In genomic region chr6:135441126-135441871, GRCm38 (mm10) we compare ENCODE assay signal across 10 mouse cellular contexts.
DNase-seq lines count a peak whose midpoint lies in the region; ATAC-seq lines count a peak whose summit lies in the region.
"Had no signal": no experiment of that assay in that cellular context is flagged by ENCODE, and none has a peak within 500 bp of the region (broad histone marks: within the 10 kb centered on the region; RNA-seq: fewer than 3 reads in every experiment).

No protein-coding gene starts in this region.

- no peak overlapping the region for H3K4me3 ChIP-seq in embryonic facial prominence, embryonic 11.5 days (ENCODE audit: low read depth, low read length)
- no peak overlapping the region for H3K4me3 ChIP-seq in embryonic facial prominence, embryonic 10.5 days
- H3K4me3 ChIP-seq in hindbrain, embryonic 16.5 days (ENCODE audit: low read length): no peak overlapping the region
- no peak overlapping the region for H3K4me3 ChIP-seq in limb, embryonic 13.5 days
- no peak overlapping the region for H3K4me3 ChIP-seq in intestine, embryonic 15.5 days (replicated peaks)
- H3K4me3 ChIP-seq: erythroblast, embryonic 14.5 days had no signal

- H3K9me3 ChIP-seq in embryonic facial prominence, embryonic 11.5 days (replicated peaks; ENCODE audit: control insufficient read depth, low read length): no peaks in the 10 kb centered on the region
- no peaks in the 10 kb centered on the region; the same call in 1 of the 2 replicates for H3K9me3 ChIP-seq in embryonic facial prominence, embryonic 10.5 days
- peaks cover 4% of the 10 kb centered on the region for H3K9me3 ChIP-seq in hindbrain, embryonic 16.5 days (ENCODE audit: control insufficient read depth, low read length)
- peaks cover 15% of the 10 kb centered on the region; the same call in 1 of the 2 replicates for H3K9me3 ChIP-seq in limb, embryonic 13.5 days
- H3K9me3 ChIP-seq in intestine, embryonic 15.5 days: no peaks in the 10 kb centered on the region

- H3K36me3 ChIP-seq in embryonic facial prominence, embryonic 11.5 days (replicated peaks; ENCODE audit: control insufficient read depth, insufficient read depth, low read depth, low read length): no peaks in the 10 kb centered on the region
- H3K36me3 ChIP-seq in embryonic facial prominence, embryonic 10.5 days (replicated peaks): no peaks in the 10 kb centered on the region
- H3K36me3 ChIP-seq in hindbrain, embryonic 16.5 days (ENCODE audit: control insufficient read depth, insufficient read depth, low read length): no peaks in the 10 kb centered on the region
- H3K36me3 ChIP-seq in limb, embryonic 13.5 days: no peaks in the 10 kb centered on the region
- no peaks in the 10 kb centered on the region for H3K36me3 ChIP-seq in intestine, embryonic 15.5 days

- H3K4me1 ChIP-seq in embryonic facial prominence, embryonic 11.5 days (ENCODE audit: control insufficient read depth, insufficient read depth, low read length): no peaks in the 10 kb centered on the region
- H3K4me1 ChIP-seq in embryonic facial prominence, embryonic 10.5 days: peaks cover 14% of the 10 kb centered on the region
- H3K4me1 ChIP-seq in hindbrain, embryonic 16.5 days (ENCODE audit: control insufficient read depth, insufficient read depth, low read depth, low read length): peaks cover 17% of the 10 kb centered on the region
- peaks cover 25% of the 10 kb centered on the region for H3K4me1 ChIP-seq in limb, embryonic 13.5 days
- H3K4me1 ChIP-seq in intestine, embryonic 15.5 days (replicated peaks): 0 out of 2 replicates have a peak, but pooled peaks cover 4% of the 10 kb centered on the region

- H3K27me3 ChIP-seq in embryonic facial prominence, embryonic 11.5 days (ENCODE audit: control insufficient read depth, insufficient read depth, low read length): no peaks in the 10 kb centered on the region
- H3K27me3 ChIP-seq in embryonic facial prominence, embryonic 10.5 days (replicated peaks; ENCODE audit: low read depth, poor library complexity, severe bottlenecking): peaks cover 9% of the 10 kb centered on the region; the same call in 1 of the 2 replicates
- no peaks in the 10 kb centered on the region for H3K27me3 ChIP-seq in hindbrain, embryonic 16.5 days (replicated peaks; ENCODE audit: control insufficient read depth, insufficient read depth, low read length)
- peaks cover 19% of the 10 kb centered on the region; the same call in 1 of the 2 replicates for H3K27me3 ChIP-seq in limb, embryonic 13.5 days
- H3K27me3 ChIP-seq in intestine, embryonic 15.5 days (replicated peaks): no peaks in the 10 kb centered on the region

- no peak overlapping the region for H3K27ac ChIP-seq in embryonic facial prominence, embryonic 11.5 days (replicated peaks; ENCODE audit: low read depth, low read length)
- H3K27ac ChIP-seq in embryonic facial prominence, embryonic 10.5 days (replicated peaks): no peak overlapping the region
- peak overlapping the region; percentile 77 for H3K27ac ChIP-seq in hindbrain, embryonic 16.5 days (ENCODE audit: low read depth, low read length)
- H3K27ac ChIP-seq in limb, embryonic 13.5 days: 0 out of 2 replicates have a peak overlapping the region, but pooled peaks have one; percentile 23
- H3K27ac ChIP-seq in intestine, embryonic 15.5 days: no peak overlapping the region

- ATAC-seq in embryonic facial prominence, embryonic 11.5 days (replicated peaks; ENCODE audit: insufficient number of reproducible peaks, low FRiP score, low TSS enrichment, low read depth): 0 out of 2 replicates have a peak, but pooled peaks have one; percentile 11
- ATAC-seq in hindbrain, embryonic 16.5 days: peak; percentile 63
- no peak for ATAC-seq in limb, embryonic 13.5 days (ENCODE audit: low FRiP score, low read depth)
- no peak for ATAC-seq in intestine, embryonic 15.5 days

- H3K4me2 ChIP-seq in embryonic facial prominence, embryonic 11.5 days (ENCODE audit: low read depth, low read length): no peak overlapping the region
- H3K4me2 ChIP-seq in hindbrain, embryonic 16.5 days (ENCODE audit: low read length): no peak overlapping the region; the same call in 1 of the 2 replicates
- H3K4me2 ChIP-seq in limb, embryonic 13.5 days (replicated peaks): peak overlapping the region; percentile 22
- H3K4me2 ChIP-seq in intestine, embryonic 15.5 days (replicated peaks): no peak overlapping the region

- no peak overlapping the region for H3K9ac ChIP-seq in embryonic facial prominence, embryonic 11.5 days (replicated peaks; ENCODE audit: low read length)
- no peak overlapping the region for H3K9ac ChIP-seq in hindbrain, embryonic 16.5 days (ENCODE audit: low read depth, low read length)
- H3K9ac ChIP-seq in limb, embryonic 13.5 days: no peak overlapping the region
- H3K9ac ChIP-seq in intestine, embryonic 15.5 days: no peak overlapping the region

- 75% methylated on average over 11 of the region's 11 CpGs for WGBS in embryonic facial prominence, embryonic 11.5 days
- 82% methylated on average over 11 of the region's 11 CpGs for WGBS in embryonic facial prominence, embryonic 10.5 days
- WGBS in hindbrain, embryonic 16.5 days: 39% methylated on average over 11 of the region's 11 CpGs
- WGBS in limb, embryonic 13.5 days: 45% methylated on average over 11 of the region's 11 CpGs
- 68% methylated on average over 11 of the region's 11 CpGs for WGBS in intestine, embryonic 15.5 days

- no peak for DNase-seq in embryonic facial prominence, embryonic 11.5 days (ENCODE audit: low spot score)
- DNase-seq in embryonic facial prominence, embryonic 10.5 days (ENCODE audit: low spot score): no peak
- peak; percentile 63 to 64 for DNase-seq in right cerebral cortex, postnatal 36 days (ENCODE audit: low spot score in 2 of 2)
- DNase-seq in urinary bladder, postnatal 10 days (ENCODE audit: low spot score): no peak
- no peak for DNase-seq in kidney, postnatal 25 days
- DNase-seq: lung, adult 2 months had no signal

Comparison
In these comparisons a context has a peak if more than half of its experiments do, and no peak if none do; other contexts are left out.
1. ATAC-seq: peak in embryonic facial prominence, embryonic 11.5 days (single experiment) and hindbrain, embryonic 16.5 days (single experiment); none in limb, embryonic 13.5 days (single experiment) and intestine, embryonic 15.5 days (single experiment).
2. DNase-seq: peak in right cerebral cortex, postnatal 36 days (2 of 2); none in embryonic facial prominence, embryonic 11.5 days (single experiment), embryonic facial prominence, embryonic 10.5 days (single experiment), urinary bladder, postnatal 10 days (single experiment) and kidney, postnatal 25 days (0 of 2).
3. H3K27ac ChIP-seq: peak in hindbrain, embryonic 16.5 days (single experiment) and limb, embryonic 13.5 days (single experiment); none in embryonic facial prominence, embryonic 11.5 days (single experiment), embryonic facial prominence, embryonic 10.5 days (single experiment) and intestine, embryonic 15.5 days (single experiment).